Mouse (Mus musculus) testis, adult 2 months (tissue): ENCODE data around the gene Slc11a1. TPM values are rescaled to one million over a fixed set of nuclear protein-coding genes. Genes with fewer than 3 reads are reported as not detected.
"Not testable (repeated sequence)": the region's sequence is repeated elsewhere in the genome, so short reads cannot be mapped to it uniquely, and the experiment has no call there.

Experiments used
- H3K27ac ChIP-seq: fragments of 200-500 bp; 2 replicates; pipeline ENCODE4 v1.5.1; 2012; ENCODE audit warnings: low read depth, low read length; ENCODE audit not compliant: control insufficient read depth, insufficient read depth
- H3K27me3 ChIP-seq: fragments of 200-500 bp; 2 replicates; pipeline ENCODE4 v1.6.1; 2012; ENCODE audit warnings: mild to moderate bottlenecking, low read length, moderate library complexity; ENCODE audit not compliant: control insufficient read depth, insufficient read depth
- H3K36me3 ChIP-seq: fragments of 200-500 bp; 2 replicates; pipeline ENCODE4 v1.6.1; 2012; ENCODE audit warnings: mild to moderate bottlenecking, low read length; ENCODE audit not compliant: control insufficient read depth, insufficient read depth
- H3K4me1 ChIP-seq: fragments of 200-500 bp; 2 replicates; pipeline ENCODE4 v1.6.1; 2012; ENCODE audit warnings: low read length; ENCODE audit not compliant: control insufficient read depth, insufficient read depth
- H3K4me3 ChIP-seq: fragments of 200-500 bp; 2 replicates; pipeline ENCODE4 v1.5.1; 2012; ENCODE audit warnings: low read depth, mild to moderate bottlenecking, low read length, moderate library complexity, mixed read lengths; ENCODE audit not compliant: control insufficient read depth
- CTCF ChIP-seq: fragments of 200-500 bp; IDR thresholded peaks from 2 replicates; pipeline ENCODE4 v1.5.1; 2012; ENCODE audit warnings: low read depth, mild to moderate bottlenecking, inconsistent platforms, low read length, moderate library complexity; ENCODE audit not compliant: control insufficient read depth, insufficient read depth, insufficient replicate concordance
- POLR2A ChIP-seq: fragments of 200-500 bp; IDR thresholded peaks from 2 replicates; pipeline ENCODE4 v1.6.1; 2012; ENCODE audit warnings: low read depth, mild to moderate bottlenecking, inconsistent platforms, low read length, moderate library complexity; ENCODE audit not compliant: control insufficient read depth
- polyA plus RNA-seq: library from polyadenylated mRNA; depleted of rRNA; stranded (reverse); fragments of >200 nt; gene quantifications from 2 replicates; pipeline ENCODE4 v1.2.3, GENCODE M21; 2012

Slc11a1 gene
- polyA plus RNA-seq, 1 experiment = 3.1 TPM

DNA sequence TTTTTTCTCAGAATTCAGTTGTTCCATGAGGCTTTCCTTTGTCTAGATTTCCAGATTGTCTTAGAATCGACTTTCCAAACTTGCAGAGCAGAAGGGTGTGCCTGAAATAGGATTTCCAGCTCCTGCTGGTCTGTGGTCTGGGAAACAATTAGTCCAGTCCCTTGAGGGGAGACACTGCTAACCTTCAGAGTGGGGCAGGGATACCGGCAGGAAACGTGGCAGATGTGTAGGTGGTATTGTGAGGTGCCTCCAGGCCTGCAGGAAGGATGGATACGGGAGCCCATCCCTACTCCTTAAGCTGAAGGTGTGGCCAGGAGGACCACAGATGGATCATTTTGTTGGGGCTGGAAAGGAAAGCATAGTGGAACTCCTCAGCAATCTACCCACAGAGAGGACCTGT, 40.0 kb upstream of the Slc11a1 start:
- no peaks in the 10 kb centered on the region for H3K27me3 ChIP-seq
- H3K4me1 ChIP-seq = peaks cover 16% of the 10 kb centered on the region
- H3K4me3 ChIP-seq = no peak overlapping the region
- H3K27ac ChIP-seq = 0 out of 2 replicates have a peak overlapping the region, but pooled peaks have one; percentile 23
- no peak for TF ChIP-seq POLR2A
- no peak for TF ChIP-seq CTCF
- H3K36me3 ChIP-seq = no peaks in the 10 kb centered on the region

DNA sequence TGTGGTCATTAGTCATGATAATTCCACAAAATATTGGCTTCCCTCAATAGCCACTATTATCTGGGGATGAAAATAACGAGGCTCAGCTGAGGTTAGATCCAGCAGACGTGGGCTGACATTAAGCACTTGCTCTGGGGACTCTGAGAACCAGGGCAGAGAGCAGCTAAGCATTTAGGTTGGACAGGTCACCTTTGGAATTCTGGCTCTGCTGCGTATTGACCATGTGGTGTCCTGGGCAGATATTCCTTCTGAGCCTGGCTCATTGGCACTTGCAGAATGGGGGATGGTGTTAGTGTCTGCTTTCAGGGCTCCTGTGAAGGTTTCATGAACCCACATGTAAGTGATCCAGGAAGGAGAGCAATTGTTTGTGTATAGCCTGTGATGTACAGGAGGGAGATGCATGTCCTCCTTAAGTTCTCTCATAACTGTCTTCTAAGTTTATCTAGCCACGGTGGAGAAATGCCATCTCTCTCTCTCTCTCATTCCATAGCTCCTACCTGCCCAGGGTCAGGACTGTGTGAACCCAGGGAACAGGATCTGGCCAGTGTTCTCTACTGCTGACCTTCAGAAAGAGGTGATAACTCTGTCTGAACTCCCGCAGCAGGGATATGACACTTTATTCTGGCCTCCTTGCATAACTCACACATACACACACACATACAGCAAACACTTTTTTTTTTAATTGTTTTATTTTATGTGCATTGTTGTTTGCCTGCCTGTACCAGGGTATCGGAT, 39.4 kb upstream of the Slc11a1 start:
- no peaks in the 10 kb centered on the region for H3K27me3 ChIP-seq

DNA sequence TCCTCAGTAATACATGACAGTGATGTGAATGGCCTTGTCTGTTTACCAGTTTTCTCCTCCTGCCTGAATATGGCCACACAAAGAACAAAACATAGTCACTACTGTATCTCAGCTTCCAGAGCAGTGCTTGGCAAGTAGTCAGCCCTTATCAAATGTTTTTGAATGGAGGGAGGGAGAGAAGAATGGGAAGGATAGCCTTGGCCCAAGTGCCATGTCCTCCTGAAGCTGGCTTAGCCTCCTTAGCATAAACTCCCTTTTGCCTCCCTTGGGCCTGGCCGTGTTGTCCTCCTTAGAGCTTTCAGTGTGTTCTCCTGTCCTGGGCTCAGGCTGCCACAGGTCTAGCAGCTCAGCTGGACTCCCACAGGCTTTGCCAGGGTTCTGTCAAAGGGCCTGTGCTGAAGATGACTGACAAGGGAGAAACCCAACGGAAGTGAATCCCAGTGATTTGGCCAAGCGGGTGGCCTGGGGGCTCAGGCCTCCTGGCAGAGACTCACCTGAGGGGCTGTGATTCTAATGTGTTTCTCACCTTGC, 37.7 kb upstream of the Slc11a1 start:
- no peaks in the 10 kb centered on the region for H3K36me3 ChIP-seq
- H3K27me3 ChIP-seq = no peaks in the 10 kb centered on the region
- peaks cover 13% of the 10 kb centered on the region for H3K4me1 ChIP-seq
- peak overlapping the region; percentile 66 for H3K27ac ChIP-seq
- TF ChIP-seq CTCF = no peak
- TF ChIP-seq POLR2A = no peak
- no peak overlapping the region for H3K4me3 ChIP-seq

More for the DNA sequence above, 39.4 kb upstream of the Slc11a1 start:
- Histone ChIP-seq H3K36me3 (no peaks in the 10 kb centered on the region), H3K27ac (0 out of 2 replicates have a peak overlapping the region, but pooled peaks have one; percentile 23), H3K4me3 (no peak overlapping the region), H3K4me1 (peaks cover 16% of the 10 kb centered on the region)
- TF ChIP-seq CTCF = no peak
- TF ChIP-seq POLR2A = no peak

DNA sequence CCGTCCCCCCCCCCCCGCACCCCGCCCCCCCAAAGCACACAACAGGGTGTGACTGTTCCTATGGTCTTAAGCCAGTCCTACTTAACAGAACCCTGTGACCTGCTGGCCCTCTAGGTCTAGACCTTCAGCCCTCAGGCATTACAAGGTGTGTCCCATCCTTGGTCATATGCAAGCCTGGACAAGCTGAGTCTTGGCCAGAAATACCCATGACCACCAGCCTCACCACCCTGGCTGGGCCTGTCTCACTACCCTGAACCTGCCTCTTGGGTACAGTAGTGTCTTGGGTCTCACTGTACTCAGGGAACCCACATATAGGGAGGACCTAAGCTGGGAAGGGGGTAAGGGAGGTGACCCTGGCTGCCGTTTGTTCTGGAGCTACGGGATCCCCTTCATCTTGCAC, 37.0 kb upstream of the Slc11a1 start:
- Histone ChIP-seq H3K4me1 (peaks cover 13% of the 10 kb centered on the region), H3K27me3 (no peaks in the 10 kb centered on the region), H3K36me3 (no peaks in the 10 kb centered on the region), H3K27ac (peak overlapping the region; percentile 44; the same call in 1 of the 2 replicates), H3K4me3 (no peak overlapping the region)
- no peak for TF ChIP-seq CTCF
- TF ChIP-seq POLR2A = no peak

DNA sequence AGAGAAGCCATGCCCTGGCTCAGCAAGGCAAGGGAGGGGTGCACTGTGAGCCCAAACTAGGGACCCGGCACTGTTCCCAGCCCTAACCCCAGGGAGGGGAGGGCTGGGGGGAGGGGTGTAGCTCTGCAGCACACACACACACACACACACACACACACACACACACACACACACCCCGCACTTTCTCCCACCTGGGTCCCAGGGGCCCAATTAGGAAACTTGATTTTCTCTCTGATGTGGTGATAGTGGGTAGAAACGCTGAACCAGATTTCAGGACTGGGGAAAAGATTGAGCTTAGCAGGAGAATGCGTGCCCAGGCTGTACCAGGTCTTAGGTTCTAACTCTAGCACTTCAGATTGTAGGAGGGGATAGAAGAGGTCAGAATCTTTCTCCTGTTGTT, 36.4 kb upstream of the Slc11a1 start:
- no peak overlapping the region for H3K27ac ChIP-seq

DNA sequence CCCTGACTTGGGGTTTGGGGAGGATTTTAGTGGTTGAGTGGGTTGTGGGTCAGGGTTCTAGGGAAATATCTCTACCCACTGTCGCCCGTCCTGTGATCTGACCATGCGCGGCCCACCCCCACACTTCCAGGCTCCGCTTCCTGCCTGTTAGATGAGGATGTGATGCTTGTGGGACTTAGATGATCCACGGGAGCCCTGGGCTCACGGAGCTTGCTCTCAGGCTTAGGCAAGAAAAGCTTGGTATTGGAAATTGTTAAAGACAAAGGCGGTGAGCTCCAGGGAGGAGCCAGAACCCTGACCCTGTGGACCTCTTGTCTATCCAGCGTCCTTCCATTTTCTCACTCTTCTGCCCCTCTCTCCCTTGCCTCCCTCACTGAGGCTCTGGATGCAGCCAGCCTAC, 35.1 kb upstream of the Slc11a1 start:
- Histone ChIP-seq H3K27ac (peak overlapping the region; percentile 2; the same call in 1 of the 2 replicates), H3K4me1 (peaks cover 9% of the 10 kb centered on the region), H3K36me3 (no peaks in the 10 kb centered on the region), H3K4me3 (no peak overlapping the region), H3K27me3 (no peaks in the 10 kb centered on the region)
- TF ChIP-seq POLR2A (no peak), CTCF (no peak)

More for the DNA sequence above, 36.4 kb upstream of the Slc11a1 start:
- Histone ChIP-seq H3K4me1 (peaks cover 9% of the 10 kb centered on the region), H3K27me3 (no peaks in the 10 kb centered on the region), H3K36me3 (no peaks in the 10 kb centered on the region), H3K4me3 (no peak overlapping the region)
- TF ChIP-seq POLR2A = no peak
- no peak for TF ChIP-seq CTCF

DNA sequence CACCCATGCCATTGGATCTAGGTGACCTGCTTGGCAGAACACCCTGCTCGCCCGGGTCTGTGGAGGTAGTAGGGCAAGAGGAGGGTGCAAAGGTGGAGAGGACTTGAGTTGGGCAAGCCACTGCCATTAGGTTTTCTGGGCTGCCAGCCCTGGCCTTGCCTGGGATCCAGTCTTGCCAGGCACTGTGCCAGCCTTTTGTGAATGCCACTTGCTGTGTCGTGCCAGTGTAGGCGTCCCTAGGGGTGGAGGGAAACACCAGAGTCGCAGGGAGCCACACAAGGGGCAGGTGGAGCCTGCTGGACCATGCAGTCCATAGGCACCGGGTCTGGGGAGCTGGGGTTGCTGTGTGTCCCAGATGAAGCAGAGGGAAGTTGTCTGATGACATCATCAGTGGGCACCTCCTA, 34.6 kb upstream of the Slc11a1 start:
- H3K4me3 ChIP-seq = no peak overlapping the region
- H3K36me3 ChIP-seq = no peaks in the 10 kb centered on the region
- peaks cover 7% of the 10 kb centered on the region for H3K4me1 ChIP-seq
- H3K27me3 ChIP-seq = no peaks in the 10 kb centered on the region
- H3K27ac ChIP-seq = peak overlapping the region; percentile 2; the same call in 1 of the 2 replicates
- no peak for TF ChIP-seq POLR2A
- TF ChIP-seq CTCF = no peak

DNA sequence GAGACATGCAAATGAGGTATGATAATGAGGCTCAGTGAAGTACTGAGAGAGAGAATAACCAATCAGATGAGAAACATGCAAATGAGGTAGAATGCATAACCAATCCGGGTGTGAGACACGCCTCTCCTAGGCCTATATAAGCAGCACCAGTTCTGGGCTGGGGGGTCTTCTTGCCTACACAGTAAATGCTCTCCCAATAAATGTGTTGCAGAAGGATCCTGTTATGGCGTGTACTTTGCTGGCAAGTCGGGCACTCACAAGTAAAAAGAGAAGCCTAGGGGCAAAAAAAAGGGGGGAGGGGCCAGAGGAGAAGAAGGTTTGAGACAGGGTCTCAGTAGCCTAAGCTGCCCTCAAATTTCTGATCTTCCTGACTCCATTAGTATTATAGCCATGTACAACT, 34.0 kb upstream of the Slc11a1 start:
- not testable (repeated sequence) for H3K36me3 ChIP-seq, H3K4me3 ChIP-seq, H3K4me1 ChIP-seq, H3K27ac ChIP-seq, H3K27me3 ChIP-seq
